Mouse (Mus musculus) heart, postnatal 0 days (tissue): ENCODE measurements around the gene Zbtb38.

Experiments
- CTCF ChIP-seq: IDR thresholded peaks from 2 replicates; pipeline ENCODE4 v1.5.1; 2016; ENCODE audit warnings: antibody characterized with exemption, control low read depth, low read depth
- EP300 ChIP-seq: IDR thresholded peaks from 2 replicates; pipeline ENCODE4 v1.6.1; 2016; ENCODE audit warnings: antibody characterized with exemption, low read depth

DNA sequence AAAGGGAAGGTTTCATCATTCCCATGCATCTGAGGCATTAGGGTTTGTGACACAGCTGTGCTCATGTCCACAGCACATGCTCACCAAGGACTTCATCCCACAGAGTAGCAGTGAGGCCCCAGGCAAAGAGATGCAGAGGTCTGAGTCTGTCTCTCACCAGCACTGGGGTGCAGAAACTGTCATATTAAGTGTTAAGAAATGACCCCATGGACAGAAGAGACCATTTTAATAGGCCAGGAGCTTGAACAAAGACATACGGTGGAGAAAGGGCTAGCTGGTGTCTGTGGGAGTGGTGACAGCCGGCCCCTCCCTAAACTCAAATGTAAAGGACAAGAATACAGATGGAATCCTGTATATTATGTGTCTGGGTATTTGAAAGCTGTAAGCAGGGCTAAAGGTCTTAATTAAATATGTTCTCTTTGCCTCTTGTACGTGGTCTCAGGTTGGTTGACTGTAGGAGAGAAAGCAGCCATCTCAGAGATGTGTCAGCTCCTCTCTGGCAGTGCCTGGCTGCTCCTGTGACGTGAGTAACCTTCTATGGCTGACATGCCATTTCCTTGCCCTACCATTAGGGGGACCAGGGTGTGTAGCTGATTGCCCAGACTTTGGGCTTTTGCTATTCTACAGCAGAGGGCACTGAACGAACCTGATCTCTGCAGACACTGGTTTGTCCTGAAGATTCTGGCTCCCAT, 77.4 kb downstream of the Zbtb38 start:
- TF ChIP-seq EP300: no peak
- TF ChIP-seq CTCF: peak; percentile 97
